Comparison of ENCODE assay signal across 11 mouse cellular contexts in the genomic region with DNA sequence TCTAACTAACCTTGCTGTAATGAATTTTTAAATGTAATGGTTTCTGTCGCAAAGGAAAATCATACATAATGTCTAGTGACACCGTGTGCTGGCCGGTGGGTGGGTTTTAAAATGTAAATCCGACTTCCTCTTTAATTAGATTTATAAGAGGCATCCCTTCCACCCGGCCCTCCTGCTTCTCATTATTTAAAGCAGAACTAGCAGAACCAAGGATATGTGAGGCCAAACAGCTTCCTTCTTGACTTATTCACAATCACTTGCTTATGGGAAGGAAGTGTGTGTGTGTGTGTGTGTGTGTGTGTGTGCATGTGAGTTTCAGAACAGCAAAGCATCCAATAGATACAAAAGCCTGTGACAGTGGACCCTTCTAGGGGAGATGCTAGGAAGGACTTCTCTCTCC.
A peak's percentile ranks its signal among the peaks of the same experiment; 100 is the strongest.
DNase-seq lines count a peak whose midpoint lies in the region; ATAC-seq and TF ChIP-seq lines count a peak whose summit lies in the region.
"Had no signal": no experiment of that assay in that cellular context is flagged by ENCODE, and none has a peak within 500 bp of the region (broad histone marks: within the 10 kb centered on the region; RNA-seq: fewer than 3 reads in every experiment).

No protein-coding gene starts in this region.

- peak overlapping the region; percentile 44; the same call in 1 of the 2 replicates for H3K4me2 ChIP-seq in embryonic facial prominence, embryonic 14.5 days (ENCODE audit: low read depth, low read length)

- H3K4me1 ChIP-seq in kidney, adult 2 months (ENCODE audit: control insufficient read depth, insufficient read depth, low read length): no peaks in the 10 kb centered on the region
- peaks cover 13% of the 10 kb centered on the region; the same call in 1 of the 2 replicates for H3K4me1 ChIP-seq in embryonic facial prominence, embryonic 14.5 days (ENCODE audit: control insufficient read depth, insufficient read depth, low read length)

- H3K4me3 ChIP-seq in kidney, adult 2 months (ENCODE audit: insufficient read depth, low read depth, low read length): no peak overlapping the region
- H3K4me3 ChIP-seq in embryonic facial prominence, embryonic 14.5 days (ENCODE audit: low read depth, low read length): no peak overlapping the region
- H3K4me3 ChIP-seq: layer of hippocampus, adult 2 months had no signal

- peaks cover 6% of the 10 kb centered on the region; the same call in 1 of the 2 replicates for H3K9me3 ChIP-seq in embryonic facial prominence, embryonic 14.5 days (ENCODE audit: control insufficient read depth, low read length)

- H3K27me3 ChIP-seq in kidney, adult 2 months (replicated peaks; ENCODE audit: control insufficient read depth, insufficient read depth, low read length): no peaks in the 10 kb centered on the region
- H3K27me3 ChIP-seq in embryonic facial prominence, embryonic 14.5 days (replicated peaks; ENCODE audit: control insufficient read depth, insufficient read depth, low read length): peaks cover 13% of the 10 kb centered on the region; the same call in 1 of the 2 replicates

- peak; percentile 30 for DNase-seq in kidney, adult 2 months
- no peak for DNase-seq in kidney, adult 8-10 months
- no peak for DNase-seq in embryonic facial prominence, embryonic 14.5 days (ENCODE audit: low spot score)
- no peak for DNase-seq in spleen, adult 18-20 months
- DNase-seq in layer of hippocampus, adult 11-12 months (ENCODE audit: low spot score): no peak
- DNase-seq: thymus, postnatal 36 days had no signal

- no peak for TF ChIP-seq CTCF in kidney, adult 2 months (conservative IDR thresholded peaks at IDR 0.05; ENCODE audit: insufficient read depth, insufficient read length, low read depth, low read length)

- H3K9ac ChIP-seq in embryonic facial prominence, embryonic 14.5 days (ENCODE audit: low read depth, low read length): no peak overlapping the region
- H3K9ac ChIP-seq: limb, embryonic 12.5 days had no signal

- peak; percentile 87 for ATAC-seq in common myeloid progenitor, adult 5-6 weeks (replicated peaks; ENCODE audit: low read depth, poor library complexity, severe bottlenecking)
- no peak for ATAC-seq in embryonic facial prominence, embryonic 14.5 days (ENCODE audit: low read depth)
- peak; percentile 77 for ATAC-seq in megakaryocyte progenitor cell, adult 5-6 weeks (replicated peaks; ENCODE audit: poor library complexity)
- ATAC-seq: activated CD4-positive, CD25-positive, alpha-beta regulatory T cell, adult 4 months had no signal

- WGBS in kidney, adult 2 months: 49% methylated on average over 5 of the region's 5 CpGs
- WGBS in embryonic facial prominence, embryonic 14.5 days: 30% methylated on average over 5 of the region's 5 CpGs

- H3K27ac ChIP-seq in kidney, adult 2 months (ENCODE audit: insufficient read depth, low read depth, low read length): no peak overlapping the region
- H3K27ac ChIP-seq in embryonic facial prominence, embryonic 14.5 days (replicated peaks; ENCODE audit: low read depth, low read length): no peak overlapping the region
- H3K27ac ChIP-seq: layer of hippocampus, adult 2 months; limb, embryonic 12.5 days had no signal

- TF ChIP-seq POLR2A in kidney, adult 2 months (IDR thresholded peaks at IDR 0.05; ENCODE audit: low read depth, low read length): no peak

- H3K36me3 ChIP-seq in kidney, adult 2 months (ENCODE audit: control insufficient read depth, insufficient read depth, low read length): no peaks in the 10 kb centered on the region
- no peaks in the 10 kb centered on the region for H3K36me3 ChIP-seq in embryonic facial prominence, embryonic 14.5 days (ENCODE audit: control insufficient read depth, insufficient read depth, low read length)
- H3K36me3 ChIP-seq: limb, embryonic 12.5 days had no signal
